ENCODE assay signal across 8 mouse cellular contexts in genomic region chr6:38552636-38553000, GRCm38 (mm10). TPM values are rescaled to one million over a fixed set of nuclear protein-coding genes. Genes with fewer than 3 reads are reported as not detected.
DNase-seq lines count a peak whose midpoint lies in the region; ATAC-seq and TF ChIP-seq lines count a peak whose summit lies in the region.

No protein-coding gene starts in this region.

- no peaks in the 10 kb centered on the region for H3K27me3 ChIP-seq in heart, embryonic 10.5 days (ENCODE audit: insufficient read depth, poor library complexity, severe bottlenecking)
- H3K27me3 ChIP-seq in C2C12 (ENCODE audit: control insufficient read depth, insufficient read depth, insufficient read length): no peaks in the 10 kb centered on the region
- H3K27me3 ChIP-seq in forebrain, embryonic 13.5 days: no peaks in the 10 kb centered on the region
- no peaks in the 10 kb centered on the region for H3K27me3 ChIP-seq in liver, embryonic 12.5 days (replicated peaks)

- 0 out of 2 replicates have a peak overlapping the region, but pooled peaks have one; percentile 84 for H3K9ac ChIP-seq in forebrain, embryonic 13.5 days
- peak overlapping the region; percentile 95 for H3K9ac ChIP-seq in liver, embryonic 12.5 days

- no peak overlapping the region for H3ac ChIP-seq in C2C12 (ENCODE audit: control insufficient read depth, insufficient read length, low read depth)

- no peaks in the 10 kb centered on the region for H3K9me3 ChIP-seq in heart, embryonic 10.5 days
- H3K9me3 ChIP-seq in forebrain, embryonic 13.5 days (replicated peaks): no peaks in the 10 kb centered on the region
- H3K9me3 ChIP-seq in liver, embryonic 12.5 days (replicated peaks): no peaks in the 10 kb centered on the region

- H3K4me2 ChIP-seq in forebrain, embryonic 13.5 days: peak overlapping the region; percentile 63
- peak overlapping the region; percentile 61 for H3K4me2 ChIP-seq in liver, embryonic 12.5 days

- H3K36me3 ChIP-seq in heart, embryonic 10.5 days: peaks cover 5% of the 10 kb centered on the region
- H3K36me3 ChIP-seq in C2C12 (ENCODE audit: control insufficient read depth, insufficient read depth): peaks cover 29% of the 10 kb centered on the region
- peaks cover 7% of the 10 kb centered on the region; the same call in 1 of the 2 replicates for H3K36me3 ChIP-seq in forebrain, embryonic 13.5 days (ENCODE audit: poor library complexity, severe bottlenecking)
- peaks cover 31% of the 10 kb centered on the region for H3K36me3 ChIP-seq in liver, embryonic 12.5 days

- no peak for TF ChIP-seq CTCF in C2C12 (IDR thresholded peaks at IDR 0.05; ENCODE audit: control insufficient read depth, insufficient read depth, insufficient read length)

- ATAC-seq in forebrain, embryonic 13.5 days: no peak
- no peak for ATAC-seq in liver, embryonic 12.5 days

- H3K27ac ChIP-seq in heart, embryonic 10.5 days: peak overlapping the region; percentile 99; the same call in 1 of the 2 replicates
- no peak overlapping the region for H3K27ac ChIP-seq in forebrain, embryonic 13.5 days
- peak overlapping the region; percentile 100 for H3K27ac ChIP-seq in liver, embryonic 12.5 days

- DNase-seq in heart, embryonic 10.5 days (ENCODE audit: low spot score): no peak
- DNase-seq in heart, adult 18-20 months: no peak
- no peak for DNase-seq in right cerebral cortex, postnatal 25 days
- no peak for DNase-seq in frontal cortex, postnatal 36 days (ENCODE audit: low spot score in 2 of 2)
- no peak for DNase-seq in adrenal gland, postnatal 14 days

- H3K79me3 ChIP-seq in C2C12 (ENCODE audit: low read depth): peaks cover 55% of the 10 kb centered on the region

- H3K4me1 ChIP-seq in heart, embryonic 10.5 days: peaks cover 14% of the 10 kb centered on the region
- H3K4me1 ChIP-seq in forebrain, embryonic 13.5 days: peaks cover 26% of the 10 kb centered on the region
- H3K4me1 ChIP-seq in liver, embryonic 12.5 days: peaks cover 41% of the 10 kb centered on the region

- H3K4me3 ChIP-seq in heart, embryonic 10.5 days: peak overlapping the region; percentile 85
- peak overlapping the region; percentile 69 for H3K4me3 ChIP-seq in C2C12 (ENCODE audit: insufficient read depth, poor library complexity, severe bottlenecking)
- peak overlapping the region; percentile 70 for H3K4me3 ChIP-seq in forebrain, embryonic 13.5 days
- peak overlapping the region; percentile 86 for H3K4me3 ChIP-seq in liver, embryonic 12.5 days

- H3K79me2 ChIP-seq in C2C12 (ENCODE audit: control insufficient read depth, insufficient read depth): peaks cover 58% of the 10 kb centered on the region

- 24% methylated on average over 5 of the region's 5 CpGs for whole genome bisulfite sequencing in heart, embryonic 10.5 days
- WGBS in forebrain, embryonic 13.5 days: 27% methylated on average over 5 of the region's 5 CpGs
- WGBS in liver, embryonic 12.5 days (ENCODE audit: insufficient replicate concordance): 15% methylated on average over 5 of the region's 5 CpGs

TF ChIP-seq in C2C12, 6 proteins besides CTCF, POLR2A, EP300 and RAD21:
- TF ChIP-seq MYOG (IDR thresholded peaks at IDR 0.05; ENCODE audit: control insufficient read depth, extremely low read depth, insufficient read length): no peak
- no peak for TF ChIP-seq MAX (IDR thresholded peaks at IDR 0.05)
- TF ChIP-seq USF1 (IDR thresholded peaks at IDR 0.05; ENCODE audit: low read depth): no peak
- no peak for TF ChIP-seq MYOD1 (IDR thresholded peaks at IDR 0.05; ENCODE audit: control insufficient read depth, insufficient read length, low read depth)
- TF ChIP-seq CEBPB (IDR thresholded peaks at IDR 0.05; ENCODE audit: low read depth): no peak
- no peak for TF ChIP-seq FOSL1 (IDR thresholded peaks at IDR 0.05; ENCODE audit: insufficient read depth, low read length, poor library complexity, severe bottlenecking)
TF ChIP-seq in C2C12: peak in this region for 0.

RNA-seq across cellular contexts. Expression of gene Luc7l2, which starts 1.5 kb away (rescaled TPM):
- polyA plus RNA-seq in heart, embryonic 10.5 days (2016; fragmentation: Nextera tagmentation; extraction: Ambion mirVana): 32.8 and 33.5 TPM in 2 replicates
- total RNA-seq in heart, adult 18-20 months (2021): 10 to 100 TPM; 79.5 to 96.8 TPM
- polyA plus RNA-seq in C2C12 (2012; fragmentation: generic; extraction: Trizol): 30.5 TPM
- polyA plus RNA-seq in forebrain, embryonic 13.5 days (2015; fragmentation: Nextera tagmentation; extraction: Ambion mirVana): 40.1 and 40.9 TPM in 2 replicates
- polyA plus RNA-seq in liver, embryonic 12.5 days (2016; fragmentation: Nextera tagmentation; extraction: Ambion mirVana): 27.4 and 27.5 TPM in 2 replicates
- total RNA-seq in adrenal gland, postnatal 14 days (2021): 154 and 173 TPM in 2 replicates

RNA-seq across cellular contexts. Expression of gene Fmc1, which starts 19.3 kb away (rescaled TPM):
- polyA plus RNA-seq in heart, embryonic 10.5 days (2016; fragmentation: Nextera tagmentation; extraction: Ambion mirVana): 138 and 187 TPM in 2 replicates
- total RNA-seq in heart, adult 18-20 months (2021): 100 to 1,000 TPM; 237 to 257 TPM
- polyA plus RNA-seq in C2C12 (2012; fragmentation: generic; extraction: Trizol): 109 TPM
- polyA plus RNA-seq in forebrain, embryonic 13.5 days (2015; fragmentation: Nextera tagmentation; extraction: Ambion mirVana): 152 and 177 TPM in 2 replicates
- 103 and 114 TPM in 2 replicates for polyA plus RNA-seq in liver, embryonic 12.5 days (2016; fragmentation: Nextera tagmentation; extraction: Ambion mirVana)
- 174 and 186 TPM in 2 replicates for total RNA-seq in adrenal gland, postnatal 14 days (2021)
